Mouse (Mus musculus) stomach, embryonic 16.5 days (tissue): ENCODE results near the gene Tnrc18. TPM values are rescaled to one million over a fixed set of nuclear protein-coding genes. Genes with fewer than 3 reads are reported as not detected.

Experiments used
- ATAC-seq: fragments of 200-750 bp; cut with Nextera tagmentation; 2 replicates; pipeline ENCODE4 v1.8.0; 2017; ENCODE audit warnings: moderate number of reproducible peaks, moderate TSS enrichment; ENCODE audit not compliant: insufficient read depth, low FRiP score
- H3K27ac ChIP-seq: fragments of 300-500 bp; sonication (generic); 2 replicates; pipeline ENCODE4 v1.5.1; 2014; ENCODE audit warnings: low read length
- H3K27me3 ChIP-seq: fragments of 300-500 bp; sonication (generic); 2 replicates; pipeline ENCODE4 v1.6.1; 2014; ENCODE audit warnings: low read length, control low read depth, mixed read lengths; ENCODE audit not compliant: control insufficient read depth, insufficient read depth
- H3K36me3 ChIP-seq: fragments of 300-500 bp; sonication (generic); 2 replicates; pipeline ENCODE4 v1.6.1; 2014; ENCODE audit warnings: low read length; ENCODE audit not compliant: control insufficient read depth, insufficient read depth
- H3K4me1 ChIP-seq: fragments of 300-500 bp; sonication (generic); 2 replicates; pipeline ENCODE4 v1.6.1; 2014; ENCODE audit warnings: low read length, control low read depth, mixed read lengths; ENCODE audit not compliant: control insufficient read depth, insufficient read depth
- H3K4me2 ChIP-seq: fragments of 300-500 bp; sonication (generic); 2 replicates; pipeline ENCODE4 v1.6.1; 2014; ENCODE audit warnings: low read depth, low read length, mixed read lengths
- H3K4me3 ChIP-seq: fragments of 300-500 bp; sonication (generic); replicated peaks from 2 replicates; pipeline ENCODE4 v1.5.1; 2014; ENCODE audit warnings: mild to moderate bottlenecking, low read length
- H3K9ac ChIP-seq: fragments of 300-500 bp; sonication (generic); 2 replicates; pipeline ENCODE4 v1.6.1; 2014; ENCODE audit warnings: low read length
- H3K9me3 ChIP-seq: fragments of 300-500 bp; sonication (generic); replicated peaks from 2 replicates; pipeline ENCODE4 v1.6.1; 2016; ENCODE audit warnings: low read length, control low read depth; ENCODE audit not compliant: control insufficient read depth
- whole genome bisulfite sequencing: fragments of 180-500 bp; shearing (Covaris S2); extraction: QIAGEN DNeasy Blood & Tissue Kit; methylation state at CpG from one replicate; pipeline ENCODE4 v1.1.7; 2014; 5-methylcytosine and 5-hydroxymethylcytosine counted together
- polyA plus RNA-seq: library from polyadenylated mRNA; unstranded; fragments of >200 nt; fragmentation: Nextera tagmentation; extraction: Ambion mirVana; gene quantifications from 2 replicates; pipeline ENCODE4 v1.2.1, GENCODE M21; 2015

The Tnrc18 gene
- polyA plus RNA-seq, 1 experiment from 2014 or later, result 16.9 TPM

GRCm38 (mm10) chr5:142716056-142716455 is 101.4 kb downstream of the Tnrc18 start:
- 81% methylated on average over 6 of the region's 6 CpGs for WGBS
- H3K4me2 ChIP-seq, result no peak overlapping the region

GRCm38 (mm10) chr5:142715059-142715458 is 102.4 kb downstream of the Tnrc18 start:
- H3K4me1 ChIP-seq, result no peaks in the 10 kb centered on the region
- H3K9ac ChIP-seq, result no peak overlapping the region
- H3K4me2 ChIP-seq, result no peak overlapping the region
- no peaks in the 10 kb centered on the region for H3K27me3 ChIP-seq
- no peak for ATAC-seq
- H3K4me3 ChIP-seq, result no peak overlapping the region
- H3K27ac ChIP-seq, result no peak overlapping the region
- 81% methylated on average over 9 of the region's 9 CpGs for WGBS
- no peaks in the 10 kb centered on the region for H3K9me3 ChIP-seq
- 0 out of 2 replicates have a peak, but pooled peaks cover 3% of the 10 kb centered on the region for H3K36me3 ChIP-seq

More at GRCm38 (mm10) chr5:142716056-142716455, 101.4 kb downstream of the Tnrc18 start:
- Histone ChIP-seq H3K9ac (no peak overlapping the region), H3K36me3 (0 out of 2 replicates have a peak, but pooled peaks cover 3% of the 10 kb centered on the region), H3K4me1 (no peaks in the 10 kb centered on the region), H3K27ac (no peak overlapping the region), H3K9me3 (no peaks in the 10 kb centered on the region), H3K4me3 (no peak overlapping the region), H3K27me3 (no peaks in the 10 kb centered on the region)
- ATAC-seq, result no peak

GRCm38 (mm10) chr5:142713966-142714365 is 103.5 kb downstream of the Tnrc18 start:
- Histone ChIP-seq H3K36me3 (0 out of 2 replicates have a peak, but pooled peaks cover 3% of the 10 kb centered on the region), H3K27me3 (no peaks in the 10 kb centered on the region), H3K9me3 (no peaks in the 10 kb centered on the region), H3K9ac (no peak overlapping the region), H3K4me3 (no peak overlapping the region), H3K4me2 (no peak overlapping the region), H3K27ac (no peak overlapping the region), H3K4me1 (no peaks in the 10 kb centered on the region)
- ATAC-seq, result no peak
- WGBS, result 86% methylated on average over 10 of the region's 10 CpGs

GRCm38 (mm10) chr5:142712373-142712772 is 105.1 kb downstream of the Tnrc18 start:
- 83% methylated on average over 5 of the region's 5 CpGs for WGBS
- H3K4me2 ChIP-seq, result no peak overlapping the region

GRCm38 (mm10) chr5:142709436-142709835 is 108.0 kb downstream of the Tnrc18 start:
- 0 out of 2 replicates have a peak, but pooled peaks cover 3% of the 10 kb centered on the region for H3K36me3 ChIP-seq
- no peak overlapping the region for H3K27ac ChIP-seq
- H3K4me1 ChIP-seq, result no peaks in the 10 kb centered on the region
- H3K4me3 ChIP-seq, result no peak overlapping the region
- ATAC-seq, result no peak
- no peaks in the 10 kb centered on the region for H3K27me3 ChIP-seq
- H3K9ac ChIP-seq, result no peak overlapping the region
- H3K4me2 ChIP-seq, result no peak overlapping the region
- no peaks in the 10 kb centered on the region for H3K9me3 ChIP-seq
- 74% methylated on average over 7 of the region's 7 CpGs for WGBS

More at GRCm38 (mm10) chr5:142712373-142712772, 105.1 kb downstream of the Tnrc18 start:
- H3K36me3 ChIP-seq, result 0 out of 2 replicates have a peak, but pooled peaks cover 3% of the 10 kb centered on the region
- H3K4me1 ChIP-seq, result no peaks in the 10 kb centered on the region
- H3K9me3 ChIP-seq, result no peaks in the 10 kb centered on the region
- ATAC-seq, result no peak
- H3K27me3 ChIP-seq, result no peaks in the 10 kb centered on the region
- H3K4me3 ChIP-seq, result no peak overlapping the region
- H3K9ac ChIP-seq, result no peak overlapping the region
- H3K27ac ChIP-seq, result no peak overlapping the region

GRCm38 (mm10) chr5:142707709-142708108 is 109.8 kb downstream of the Tnrc18 start:
- Histone ChIP-seq H3K9ac (no peak overlapping the region), H3K27me3 (no peaks in the 10 kb centered on the region), H3K27ac (no peak overlapping the region), H3K4me1 (peaks cover under 1% of the 10 kb centered on the region; the same call in 1 of the 2 replicates), H3K4me3 (no peak overlapping the region), H3K4me2 (no peak overlapping the region), H3K9me3 (no peaks in the 10 kb centered on the region), H3K36me3 (0 out of 2 replicates have a peak, but pooled peaks cover 3% of the 10 kb centered on the region)
- 81% methylated on average over 5 of the region's 5 CpGs for WGBS
- no peak for ATAC-seq

GRCm38 (mm10) chr5:142703569-142703968 is 113.9 kb downstream of the Tnrc18 start:
- no peaks in the 10 kb centered on the region for H3K9me3 ChIP-seq
- H3K27ac ChIP-seq, result no peak overlapping the region
- H3K4me3 ChIP-seq, result no peak overlapping the region
- peaks cover 14% of the 10 kb centered on the region; the same call in 1 of the 2 replicates for H3K4me1 ChIP-seq
- ATAC-seq, result no peak
- H3K36me3 ChIP-seq, result no peaks in the 10 kb centered on the region
- 82% methylated on average over 10 of the region's 10 CpGs for WGBS
- H3K27me3 ChIP-seq, result peaks cover 5% of the 10 kb centered on the region
- no peak overlapping the region for H3K4me2 ChIP-seq
- no peak overlapping the region for H3K9ac ChIP-seq

- 21% methylated on average over 18 of the region's 18 CpGs for WGBS
- H3K27ac ChIP-seq, result no peak overlapping the region
- peak overlapping the region; percentile 98 for H3K4me2 ChIP-seq
- peaks cover 14% of the 10 kb centered on the region; the same call in 1 of the 2 replicates for H3K4me1 ChIP-seq
- ATAC-seq, result no peak
- H3K4me3 ChIP-seq, result peak overlapping the region; percentile 60
- no peaks in the 10 kb centered on the region for H3K36me3 ChIP-seq
- H3K27me3 ChIP-seq, result peaks cover 5% of the 10 kb centered on the region
- H3K9ac ChIP-seq, result peak overlapping the region; percentile 71
- H3K9me3 ChIP-seq, result no peaks in the 10 kb centered on the region
Observed at GRCm38 (mm10) chr5:142702511-142703138, 114.8 kb downstream of the Tnrc18 start.

GRCm38 (mm10) chr5:142701651-142702510 is 115.6 kb downstream of the Tnrc18 start:
- peak overlapping the region; percentile 71 for H3K9ac ChIP-seq
- H3K27me3 ChIP-seq, result peaks cover 5% of the 10 kb centered on the region
- peak overlapping the region; percentile 60 for H3K4me3 ChIP-seq
- ATAC-seq, result peak; percentile 90
- H3K4me2 ChIP-seq, result peak overlapping the region; percentile 98
- no peaks in the 10 kb centered on the region for H3K9me3 ChIP-seq
- H3K4me1 ChIP-seq, result peaks cover 14% of the 10 kb centered on the region; the same call in 1 of the 2 replicates
- under 1% methylated on average over 65 of the region's 72 CpGs for WGBS
- no peak overlapping the region for H3K27ac ChIP-seq
- H3K36me3 ChIP-seq, result no peaks in the 10 kb centered on the region
